Mouse (Mus musculus) kidney, postnatal 10 days (tissue): ENCODE measurements at regions not wholly inside any gene's neighbourhood (a gene's known extent, or its start where the extent isn't known, plus 50 kb on each side); places are given as distances from the start of the nearest gene placed in this dataset.

ENCODE experiments used
- DNase-seq: peaks from one replicate; pipeline ENCODE4 v3.0.0; 2021; ENCODE audit warnings: mixed read lengths

DNA sequence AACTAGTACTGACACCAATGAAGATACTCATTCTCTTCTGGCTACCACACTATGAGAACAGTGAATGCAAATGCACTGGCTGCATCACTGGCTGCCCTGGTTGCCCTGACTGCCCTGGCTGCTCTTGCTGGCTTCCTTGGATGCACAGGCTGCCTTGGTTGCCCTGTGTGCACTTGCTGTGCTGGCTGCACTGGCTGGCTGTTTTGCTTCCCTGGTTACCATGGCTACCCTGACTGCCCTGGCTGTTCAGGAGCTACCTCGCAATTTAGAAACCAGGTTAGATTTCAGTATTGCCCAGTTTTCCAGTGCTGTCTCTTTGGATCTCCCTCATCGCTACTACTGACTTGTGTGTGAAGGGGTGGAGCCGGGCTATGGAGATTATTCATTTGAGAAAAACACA lies 175.7 kb downstream of the Fat4 start:
- no peak for DNase-seq

DNA sequence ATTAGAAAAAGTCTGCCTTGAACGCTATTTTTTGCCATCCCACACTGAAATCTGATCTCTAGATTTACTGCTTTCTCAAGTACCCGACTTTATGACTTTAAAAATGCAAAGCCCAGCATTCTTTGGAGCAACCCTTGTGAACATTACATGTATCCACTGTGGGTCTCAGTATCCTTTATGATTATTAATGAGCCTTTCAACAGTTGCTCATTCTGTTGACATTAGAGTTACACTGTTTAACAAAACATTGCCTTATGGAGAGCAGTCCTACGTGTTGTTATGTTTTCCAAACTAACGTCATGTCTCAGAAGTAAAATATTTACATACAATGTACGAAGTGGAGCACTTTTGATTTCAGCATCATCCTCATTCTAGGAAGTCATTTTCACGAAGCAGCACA lies 178.7 kb downstream of the Fat4 start:
- DNase-seq: no peak

DNA sequence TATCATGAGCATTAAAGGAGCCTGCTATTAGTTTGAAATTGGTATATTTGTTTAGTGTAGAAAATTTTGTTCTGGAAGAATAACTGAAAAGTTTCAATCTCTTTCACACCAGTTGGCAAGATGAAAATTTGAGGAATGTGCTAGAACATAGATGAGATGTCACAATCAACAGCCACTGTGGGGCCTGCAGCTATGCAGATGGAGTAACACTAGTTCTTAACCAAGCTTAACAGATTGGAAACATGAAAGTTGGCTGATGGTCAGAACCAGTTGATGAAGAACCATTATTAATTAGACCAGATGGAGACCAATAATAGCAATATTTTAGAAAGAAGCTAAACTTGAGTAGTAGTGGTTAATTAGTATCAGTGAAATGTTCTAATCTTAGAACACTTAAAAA lies 182.3 kb downstream of the Fat4 start:
- no peak for DNase-seq

DNA sequence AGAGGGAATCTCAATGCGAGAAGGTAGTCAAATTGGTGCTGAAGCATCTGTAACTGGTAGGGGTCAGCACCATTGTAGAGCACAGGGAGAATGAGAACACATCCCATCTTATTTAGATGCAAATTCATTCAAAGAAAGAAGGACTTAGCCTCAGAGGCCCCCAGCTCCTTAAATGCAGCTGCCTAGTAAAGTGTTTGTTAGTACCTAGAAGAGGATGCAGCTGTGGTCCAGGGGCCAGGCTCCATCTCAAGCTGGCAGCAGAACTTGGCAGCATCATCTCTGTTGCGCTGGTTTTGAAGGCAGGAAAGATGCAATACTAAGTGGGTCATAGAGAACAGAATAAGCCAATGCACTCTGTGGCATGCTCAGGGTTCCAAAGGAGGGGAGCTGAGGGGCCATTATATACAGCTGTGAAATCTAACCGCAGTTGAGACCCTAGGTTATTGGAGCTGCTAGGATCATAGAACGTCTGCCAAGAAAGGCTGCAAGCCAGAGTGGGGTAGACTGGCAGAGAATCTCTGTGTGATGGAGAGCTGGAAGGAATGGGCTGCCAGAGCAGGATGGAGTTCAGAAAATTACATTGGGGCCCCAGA lies 196.0 kb downstream of the Fat4 start:
- no peak for DNase-seq

DNA sequence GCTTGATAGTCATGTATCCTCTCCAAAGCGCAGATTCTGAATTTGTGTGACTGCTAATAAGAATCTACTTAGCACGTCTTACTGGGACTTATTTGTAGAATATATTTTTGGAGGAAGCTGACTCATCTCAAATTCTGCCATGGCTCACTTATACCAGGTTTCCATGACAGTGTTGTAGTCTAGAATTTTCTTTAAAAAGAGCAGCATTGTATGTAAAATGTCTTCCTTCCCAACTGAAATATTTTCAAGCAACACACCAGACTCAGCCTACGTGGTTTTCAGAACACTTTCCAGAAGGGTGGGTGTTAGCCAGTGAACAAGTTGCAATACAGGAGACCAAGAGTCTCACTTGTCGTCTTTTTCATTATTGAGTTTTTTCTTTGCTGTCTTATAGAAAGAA lies 202.2 kb downstream of the Fat4 start:
- no peak for DNase-seq

DNA sequence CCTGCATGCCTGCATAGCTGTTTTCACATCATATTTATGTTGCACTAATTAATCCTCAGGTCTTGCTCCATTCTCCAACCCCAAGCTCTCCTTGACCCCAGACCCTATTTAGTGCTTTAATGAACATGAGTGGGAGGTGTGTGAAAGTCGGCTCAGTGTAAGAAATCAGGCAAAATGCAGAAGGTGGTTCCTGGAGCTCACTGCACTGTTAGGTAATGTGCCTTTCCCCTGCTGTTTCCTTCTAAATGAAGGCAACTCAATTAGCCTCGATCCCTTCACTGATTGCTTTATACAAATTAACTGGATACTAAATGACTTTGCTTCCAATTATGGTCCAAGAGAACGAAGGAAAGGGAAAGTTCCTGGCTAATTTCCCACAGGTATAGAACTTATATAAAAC lies 215.6 kb downstream of the Fat4 start:
- DNase-seq: no peak

DNA sequence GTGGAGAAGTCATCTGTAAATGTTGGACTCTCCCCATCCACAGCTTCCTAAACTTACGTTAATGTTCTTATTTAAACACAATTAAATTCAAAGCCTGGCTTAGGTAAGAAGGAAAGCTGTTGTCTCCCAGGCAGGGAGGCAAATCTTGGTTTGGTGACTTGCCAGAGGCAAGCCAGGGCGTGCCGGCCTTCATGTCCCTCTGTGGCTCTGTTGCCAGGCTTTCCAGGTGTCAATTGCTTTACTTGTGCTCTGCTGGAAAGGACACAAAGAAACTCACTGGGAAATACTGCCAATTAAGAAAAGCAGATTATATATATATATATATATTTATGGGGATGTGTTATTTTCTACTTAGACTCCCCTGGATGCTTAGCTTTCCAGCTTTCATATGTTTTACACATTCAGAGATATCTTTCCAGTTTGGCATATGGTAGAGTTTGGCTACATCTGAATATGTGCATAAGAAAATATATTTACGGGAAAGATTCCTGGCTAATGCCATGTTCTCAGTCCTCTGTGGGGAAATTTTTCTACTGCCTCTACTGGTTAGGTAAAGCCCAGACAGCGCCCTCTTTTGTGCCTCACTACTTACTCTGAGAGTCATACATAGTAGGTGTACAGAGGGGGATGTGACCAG lies 223.1 kb downstream of the Fat4 start:
- DNase-seq: no peak

DNA sequence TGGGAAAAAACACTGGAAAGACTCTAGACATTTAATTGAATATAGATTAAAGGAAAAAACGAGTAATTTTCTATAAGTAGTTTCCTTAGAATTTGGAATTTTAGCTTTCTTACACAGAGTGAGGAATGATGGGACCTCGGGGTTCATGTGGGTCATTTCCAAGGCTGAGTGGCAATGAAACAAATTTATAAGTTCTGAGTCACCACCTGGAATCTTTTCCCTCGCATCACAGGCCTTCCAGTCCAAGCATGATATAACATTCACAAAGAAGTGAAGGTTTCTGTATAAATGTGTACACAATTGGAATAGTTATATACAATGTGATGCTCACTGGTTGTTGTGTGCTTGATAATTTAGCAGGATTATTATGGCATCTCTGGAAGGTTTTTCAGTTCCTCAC lies 227.3 kb downstream of the Fat4 start:
- no peak for DNase-seq

DNA sequence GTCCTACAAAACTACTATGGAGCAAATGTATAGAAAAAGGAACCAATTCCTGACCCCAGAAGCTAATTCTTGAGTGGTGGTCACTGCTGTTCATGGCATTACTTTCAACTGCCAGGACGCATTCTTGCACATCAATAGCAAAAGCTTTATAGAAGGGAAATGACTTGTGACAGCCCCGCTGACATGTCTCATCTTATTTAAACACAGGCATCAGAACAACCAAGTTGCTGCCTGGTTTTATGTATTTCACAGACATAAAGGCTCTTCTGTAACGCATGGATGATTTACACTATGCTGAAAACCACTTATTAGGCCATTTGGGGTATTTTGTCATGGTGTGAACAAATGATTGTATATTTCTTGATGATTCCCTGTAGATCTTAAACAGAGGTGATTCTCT lies 228.1 kb downstream of the Fat4 start:
- no peak for DNase-seq

DNA sequence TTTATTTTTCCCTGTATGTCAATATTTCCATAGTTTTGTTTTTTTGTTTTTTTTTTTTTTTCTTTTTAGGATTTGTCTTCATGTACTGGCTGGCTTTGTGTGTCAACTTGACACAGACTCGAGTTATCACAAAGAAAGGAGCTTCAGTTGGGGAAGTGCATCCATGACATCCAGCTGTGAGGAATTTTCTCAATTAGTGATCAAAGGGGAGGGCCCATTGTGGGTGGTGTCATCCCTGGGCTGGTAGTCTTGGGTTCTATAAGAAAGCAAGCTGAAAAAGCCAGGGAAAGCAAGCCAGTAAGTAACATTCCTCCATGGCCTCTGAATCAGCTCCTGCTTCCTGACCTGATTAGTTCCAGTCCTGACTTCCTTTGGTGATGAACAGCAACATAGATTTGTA lies 228.7 kb downstream of the Fat4 start:
- DNase-seq: no peak

DNA sequence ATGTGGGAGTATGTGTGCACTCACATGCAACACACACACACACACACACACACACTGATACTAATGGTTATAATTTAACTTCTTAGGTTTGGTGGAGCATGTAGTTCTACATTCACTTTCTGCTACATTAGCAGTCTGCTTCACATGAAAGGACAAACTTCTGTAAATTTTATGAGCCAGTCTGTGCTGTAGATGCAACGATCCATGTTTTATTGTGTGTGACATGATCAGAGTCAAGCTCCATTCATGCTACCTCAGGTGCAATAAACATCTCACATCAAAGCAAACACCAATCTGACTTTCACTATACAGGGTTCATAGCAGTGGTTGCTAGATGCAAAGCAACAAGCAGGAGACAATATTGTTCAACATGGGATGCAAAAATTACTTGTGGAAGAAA lies 235.5 kb downstream of the Fat4 start:
- DNase-seq: no peak

DNA sequence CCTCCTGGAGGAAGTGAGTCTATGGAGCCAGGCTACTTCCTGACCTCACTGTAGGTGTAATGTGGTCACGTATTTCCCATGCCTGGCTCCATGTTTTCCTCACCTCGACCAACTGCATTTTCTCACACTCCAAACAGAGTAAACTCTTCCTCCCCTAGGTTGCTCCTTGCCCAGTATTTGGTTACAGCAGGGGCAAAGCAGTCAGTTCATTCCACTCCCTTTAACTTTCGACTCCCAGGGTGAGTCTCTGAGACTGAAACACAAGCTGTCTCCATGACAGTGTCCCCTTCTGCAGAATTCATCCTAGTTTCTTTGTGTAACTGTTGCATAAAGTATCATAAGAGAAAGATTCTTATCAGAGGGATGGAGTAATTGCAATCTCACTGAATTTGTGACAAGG lies 243.8 kb downstream of the Fat4 start:
- DNase-seq: no peak

DNA sequence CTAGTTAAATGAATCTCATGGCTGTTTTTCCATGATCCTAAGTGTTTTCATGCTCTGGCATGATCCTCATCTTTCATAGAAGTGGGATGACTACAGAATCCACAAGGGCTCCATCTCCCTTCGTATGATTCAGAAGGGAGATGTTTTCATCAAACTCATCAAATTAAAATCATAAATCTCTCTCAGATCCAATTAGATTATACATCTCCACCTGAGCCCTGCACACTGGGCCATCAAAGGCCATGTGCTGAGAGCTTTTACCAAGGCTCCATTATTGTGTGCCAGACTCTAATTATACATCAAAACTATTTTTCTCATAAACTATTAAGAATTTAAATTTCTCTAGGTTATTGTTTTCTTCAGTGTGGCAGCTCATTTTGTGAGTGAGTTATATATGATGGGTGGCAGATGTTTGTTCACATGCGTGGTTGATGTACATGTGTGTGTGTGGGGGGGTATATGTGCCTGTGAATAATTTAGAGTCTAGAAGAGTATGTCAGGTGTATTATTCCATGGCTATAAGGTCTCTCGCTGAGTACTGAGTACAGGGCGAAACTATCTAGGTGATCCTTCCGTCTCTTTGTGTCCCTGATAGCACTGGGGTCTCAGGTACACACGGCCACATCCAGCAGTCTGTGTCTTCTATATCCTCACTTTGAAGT lies 278.4 kb downstream of the Fat4 start:
- DNase-seq: no peak

DNA sequence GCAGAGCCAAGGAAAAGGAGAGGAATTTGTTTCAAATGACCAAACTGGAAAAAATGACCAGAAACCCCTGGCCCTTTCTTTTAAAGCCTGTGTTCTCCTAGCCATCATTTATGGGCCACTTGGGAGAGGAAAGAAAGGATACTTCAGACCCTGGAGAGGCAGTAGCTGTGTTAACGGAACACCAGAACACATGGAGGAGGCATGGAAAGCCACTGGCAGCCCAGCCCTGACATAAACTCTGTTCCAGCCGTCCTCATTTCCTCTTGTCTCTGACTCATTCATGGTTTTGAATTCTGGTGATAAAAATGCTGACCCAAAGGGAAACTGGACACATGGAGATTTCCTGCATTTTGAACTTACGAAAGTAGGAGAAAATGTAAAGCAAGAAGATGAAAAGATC lies 295.9 kb downstream of the Fat4 start:
- peak; percentile 31 for DNase-seq

DNA sequence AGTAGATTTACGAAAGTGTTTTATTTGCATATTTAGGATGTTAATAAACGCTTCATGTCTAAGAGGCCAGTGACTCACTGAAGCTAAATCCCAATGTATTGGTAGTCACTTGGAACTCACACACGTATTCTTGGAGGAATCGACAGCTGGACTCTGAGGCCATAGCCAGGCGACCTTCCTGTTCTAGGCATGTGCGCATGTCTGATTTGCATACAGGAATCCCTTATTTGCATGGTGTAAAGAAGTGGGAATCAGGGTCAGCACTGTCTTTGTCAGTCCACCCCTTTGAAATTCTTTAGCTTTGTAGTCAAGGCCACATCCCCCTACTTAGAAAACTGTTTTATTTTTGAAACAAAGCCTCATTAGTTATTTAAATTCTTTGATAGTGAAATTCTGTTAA lies 308.4 kb downstream of the Fat4 start:
- no peak for DNase-seq

DNA sequence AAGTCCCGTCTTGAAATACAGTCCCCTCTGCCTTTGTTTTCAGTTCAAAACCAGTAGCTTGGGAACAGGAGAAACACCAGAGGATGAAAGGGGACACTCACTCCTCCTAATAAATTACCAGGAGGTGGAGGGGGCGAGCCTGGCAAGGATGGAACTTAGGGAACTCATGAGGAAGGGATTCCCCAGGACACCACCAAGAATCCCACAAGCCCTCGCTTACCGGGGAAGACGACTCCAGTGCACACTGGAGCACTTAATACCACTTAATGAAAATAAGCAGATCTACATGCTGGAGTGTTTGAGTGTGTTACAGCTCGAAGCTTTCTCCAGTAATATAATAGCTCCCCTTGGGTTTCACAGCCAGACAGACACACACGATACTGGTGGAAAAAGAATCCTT lies 315.9 kb downstream of the Fat4 start:
- DNase-seq: no peak

DNA sequence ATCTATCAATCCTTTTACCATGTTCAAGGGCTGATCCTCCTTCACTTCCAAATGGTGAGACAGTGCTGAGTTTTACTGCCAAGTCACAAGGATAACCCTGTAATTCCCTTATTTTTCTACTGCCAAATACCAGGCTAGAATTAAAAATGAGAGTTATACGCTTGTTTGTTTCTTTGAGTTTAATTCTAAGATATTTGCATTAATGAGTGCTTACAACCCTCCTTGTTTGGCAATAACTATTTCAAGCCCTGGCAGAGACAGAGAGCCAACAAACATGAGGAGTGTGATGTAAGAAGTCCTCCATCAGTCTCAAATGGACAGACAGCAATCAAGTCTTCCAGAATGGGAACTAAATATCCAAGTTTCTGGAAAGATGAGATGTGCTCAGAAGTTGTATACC lies 321.9 kb downstream of the Fat4 start:
- no peak for DNase-seq

DNA sequence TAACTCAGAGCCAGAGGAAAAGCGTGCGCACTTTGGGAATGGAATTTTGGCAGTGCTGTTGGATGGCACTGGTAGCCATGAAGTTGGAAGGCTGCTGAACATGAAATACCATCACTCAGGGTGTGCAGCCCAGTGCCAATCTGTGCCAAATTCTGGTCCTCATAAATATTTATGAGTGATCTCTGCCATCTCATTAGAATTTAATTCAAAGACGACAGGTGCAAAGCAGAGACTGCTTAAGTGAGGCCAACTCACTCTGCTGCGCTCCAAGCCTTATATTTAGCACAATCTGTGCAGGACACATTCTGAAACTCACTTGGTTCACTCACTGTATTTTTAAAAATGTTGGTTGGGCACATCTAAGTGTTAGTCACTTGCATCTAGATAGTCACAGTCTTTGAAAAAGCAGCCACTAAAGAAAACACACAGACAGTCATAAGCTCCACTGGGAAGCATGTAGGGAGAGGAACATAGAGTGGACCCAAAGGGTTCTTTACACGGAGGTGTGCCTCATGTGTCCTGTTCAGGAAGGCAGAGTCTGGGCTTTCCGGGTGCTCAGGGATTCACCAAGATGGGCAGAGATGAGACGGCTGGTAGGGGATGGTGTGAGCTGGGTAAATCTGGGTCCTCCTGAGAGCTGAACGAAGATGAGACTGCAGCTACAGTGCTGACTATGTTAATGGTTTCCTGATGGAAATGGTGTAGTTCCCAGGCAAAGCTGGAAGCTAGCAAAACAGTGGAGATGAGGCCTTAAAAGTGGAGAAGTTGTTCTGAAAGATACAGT lies 322.8 kb downstream of the Fat4 start:
- DNase-seq: no peak

DNA sequence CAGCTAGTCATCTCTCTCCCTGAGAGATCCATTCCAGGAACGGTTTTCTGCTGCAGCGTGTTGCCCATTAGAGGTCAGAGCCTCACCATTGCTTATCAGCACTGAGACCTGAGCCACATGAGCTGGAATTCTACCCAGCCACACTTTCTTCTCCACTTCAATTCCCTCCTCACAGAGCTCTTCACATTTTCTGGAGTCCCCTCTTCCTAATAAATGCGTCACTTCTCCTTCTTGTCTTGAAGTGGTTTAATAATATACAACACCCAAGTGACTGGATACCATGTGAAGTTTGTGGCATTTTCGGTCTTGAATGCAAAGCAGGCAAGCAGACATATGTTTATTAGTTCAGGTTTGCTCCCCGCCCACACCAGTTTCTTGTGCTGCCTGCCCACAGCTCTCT lies 324.9 kb downstream of the Fat4 start:
- no peak for DNase-seq

DNA sequence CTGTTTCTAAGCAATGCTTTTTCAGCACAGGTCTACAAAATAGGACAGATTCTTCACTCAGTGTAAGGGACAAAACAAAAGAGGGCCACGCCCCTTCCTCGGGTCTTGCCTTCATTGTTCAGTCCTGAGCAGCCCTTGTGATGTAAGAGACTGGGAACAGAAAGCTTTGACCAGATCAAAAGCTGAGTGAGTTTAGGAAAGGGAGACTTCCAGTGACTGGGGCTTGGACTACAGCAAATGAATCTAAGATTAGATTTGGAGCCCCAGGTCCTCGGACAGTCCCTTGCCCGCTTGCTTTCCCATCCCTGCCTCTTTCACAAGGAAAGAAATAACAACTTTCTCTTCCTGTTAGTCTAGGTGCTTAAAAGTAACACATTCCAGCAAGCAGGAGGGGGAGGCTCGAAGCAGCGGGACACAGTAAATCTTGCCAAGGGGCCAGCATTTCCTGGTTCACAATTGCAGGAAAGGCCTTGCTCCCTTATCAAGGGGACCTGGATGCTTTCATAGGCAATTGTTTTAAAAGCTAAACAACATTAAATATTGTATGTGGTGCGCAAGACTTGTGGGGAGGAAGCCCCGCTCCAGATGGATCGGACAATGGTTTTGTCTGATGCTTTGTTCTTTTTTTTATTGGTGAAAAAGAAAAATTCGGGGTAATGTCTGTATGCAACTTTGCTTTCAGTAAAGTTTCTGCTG lies 333.4 kb downstream of the Fat4 start:
- peak; percentile 74 for DNase-seq

DNA sequence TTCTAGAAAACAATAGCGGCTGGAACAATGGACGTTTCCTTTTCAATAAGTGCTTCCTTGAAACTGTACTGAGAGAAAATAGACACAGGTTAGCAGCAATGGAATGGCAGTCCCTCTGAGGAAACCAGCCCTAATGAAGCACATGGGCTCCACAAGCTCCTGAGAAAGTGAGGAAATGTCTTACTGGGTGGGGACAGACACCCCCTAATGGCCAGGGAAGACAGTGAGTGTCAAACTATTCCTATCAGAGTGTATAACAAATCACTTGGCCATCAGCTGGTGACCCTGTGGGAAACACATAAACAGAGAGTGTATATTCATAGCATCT lies 333.9 kb downstream of the Fat4 start:
- peak; percentile 34 for DNase-seq

DNA sequence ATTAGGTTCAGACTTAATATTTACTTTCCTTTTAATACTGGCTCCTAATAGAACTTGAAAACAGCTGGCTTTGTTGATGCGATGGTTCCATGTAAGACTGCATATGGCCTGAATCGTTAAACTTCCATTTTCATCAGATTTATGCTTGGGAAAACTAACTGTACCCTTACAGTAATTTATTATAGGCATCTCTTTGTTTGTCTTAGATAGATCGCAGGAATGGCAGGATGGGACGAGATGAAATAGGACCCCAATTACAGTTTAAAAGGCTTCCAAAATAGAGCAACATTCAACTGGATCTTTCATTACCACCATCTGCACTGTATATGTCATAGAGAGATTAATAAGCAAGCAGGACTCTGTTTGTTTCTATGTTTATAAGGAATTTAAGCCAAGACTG lies 335.3 kb downstream of the Fat4 start:
- no peak for DNase-seq

DNA sequence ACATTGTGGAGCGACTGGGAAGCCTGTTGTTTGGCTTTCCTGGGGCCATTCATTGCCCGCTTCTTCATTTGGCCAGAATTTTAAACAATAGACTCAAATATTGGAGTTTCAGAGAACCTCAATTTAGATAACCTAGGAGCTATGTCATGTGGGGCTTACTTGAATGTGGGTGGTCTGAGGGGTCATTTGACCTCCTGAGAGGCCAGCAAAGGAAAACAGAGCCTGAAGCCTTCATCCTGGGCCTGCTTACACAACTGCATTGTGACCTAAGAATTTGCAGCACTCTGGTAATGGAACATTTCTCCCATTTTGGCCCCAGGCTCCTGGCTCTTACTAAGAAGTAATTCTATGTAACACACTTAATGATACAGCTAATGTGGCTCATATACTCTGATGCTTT lies 348.2 kb downstream of the Fat4 start:
- no peak for DNase-seq

DNA sequence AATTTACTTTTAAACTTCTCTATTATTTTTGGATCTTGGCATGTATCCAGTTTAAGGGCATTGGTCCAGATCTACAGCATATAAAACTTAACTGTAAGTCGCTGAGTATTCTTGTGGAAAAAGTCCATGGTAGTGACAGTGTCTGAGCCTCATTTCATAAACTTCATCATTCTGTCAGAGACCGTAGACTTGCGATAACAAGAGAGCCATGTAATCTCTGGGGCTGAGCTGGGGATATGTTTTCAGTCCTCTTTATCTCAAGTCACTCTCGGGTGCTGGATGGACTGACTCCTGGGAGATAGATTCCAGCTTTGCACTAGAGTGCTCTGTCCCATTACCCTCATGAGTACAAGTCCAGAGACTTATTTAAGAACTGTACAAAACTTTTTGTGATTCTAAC lies 362.0 kb downstream of the Fat4 start:
- no peak for DNase-seq
